Mouse (Mus musculus) hematopoietic stem cell, adult 5-6 weeks (primary cell): Measurements from ENCODE around the gene Qrfpr. TPM values are rescaled to one million over a fixed set of nuclear protein-coding genes. Genes with fewer than 3 reads are reported as not detected.

Source experiments
- ATAC-seq, 2 experiments: fragments of 125-278 bp in 1 of 2; replicated peaks in 1 of 2; 2 replicates each; pipeline ENCODE4 v1.8.0; 2016 to 2017; ENCODE audit warnings: inconsistent platforms in 2 of 2, mild to moderate bottlenecking in 2 of 2, moderate number of reproducible peaks in 2 of 2, low read depth in 1 of 2, moderate TSS enrichment in 1 of 2; ENCODE audit not compliant: low FRiP score in 2 of 2, poor library complexity in 2 of 2, severe bottlenecking in 2 of 2, insufficient read depth in 1 of 2, low TSS enrichment in 1 of 2
- total RNA-seq: library from RNA; stranded (forward); fragments of 172-1452, 232-1000 nt; gene quantifications from 2 replicates; pipeline ENCODE4 v1.2.3, GENCODE M21; 2017

Gene Qrfpr
- total RNA-seq, 1 experiment from 2014 or later: not detected

DNA sequence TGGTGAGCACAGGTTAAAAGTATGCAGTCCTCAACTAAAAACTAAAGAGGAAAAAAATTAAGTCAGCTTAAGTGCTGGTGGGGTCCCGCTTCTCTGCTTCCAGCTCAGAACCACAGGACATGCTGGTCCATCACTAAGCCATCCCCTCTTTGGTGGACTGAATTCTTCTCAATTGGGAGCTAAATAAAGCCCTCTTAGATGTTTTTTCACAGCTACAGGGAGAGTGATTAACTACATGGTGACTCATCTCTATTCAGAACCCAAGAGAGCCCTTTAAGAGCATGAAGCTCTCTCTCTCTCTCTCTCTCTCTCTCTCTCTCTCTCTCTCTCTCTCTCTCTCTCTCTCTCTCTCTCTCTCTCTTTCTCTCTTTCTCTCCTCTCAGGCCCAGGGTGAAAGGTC lies 50.8 kb downstream of the Qrfpr start:
- ATAC-seq: no peak

DNA sequence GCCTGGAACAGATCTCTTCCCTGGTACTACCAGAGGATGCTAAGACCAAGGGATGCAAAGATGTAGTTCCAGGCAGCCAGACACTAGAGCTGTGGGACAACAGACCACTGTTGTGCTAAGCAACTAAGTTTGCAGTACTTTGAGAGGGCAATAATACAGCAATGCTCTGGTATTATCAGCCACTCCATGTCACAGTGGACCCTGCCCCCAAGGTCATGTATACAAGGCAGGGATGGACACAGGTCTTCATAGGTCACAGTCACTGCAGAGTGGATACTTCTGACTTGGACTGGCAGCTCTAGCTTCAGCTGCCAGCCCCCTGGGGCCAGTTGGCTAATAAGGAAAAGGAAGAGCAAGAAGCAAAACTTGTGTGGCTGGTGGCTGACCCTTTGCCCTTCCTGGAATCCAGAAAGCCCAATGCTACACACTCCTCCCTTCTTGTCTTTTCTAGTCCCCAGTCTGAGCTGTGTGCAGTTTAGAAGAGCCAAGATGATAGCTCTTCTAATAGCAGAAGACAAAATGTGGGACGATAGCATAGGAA lies 51.4 kb downstream of the Qrfpr start:
- no peak for ATAC-seq

- ATAC-seq: no peak
These were observed 66.8 kb downstream of the Qrfpr start for GRCm38 (mm10) chr3:36155268-36155667.

DNA sequence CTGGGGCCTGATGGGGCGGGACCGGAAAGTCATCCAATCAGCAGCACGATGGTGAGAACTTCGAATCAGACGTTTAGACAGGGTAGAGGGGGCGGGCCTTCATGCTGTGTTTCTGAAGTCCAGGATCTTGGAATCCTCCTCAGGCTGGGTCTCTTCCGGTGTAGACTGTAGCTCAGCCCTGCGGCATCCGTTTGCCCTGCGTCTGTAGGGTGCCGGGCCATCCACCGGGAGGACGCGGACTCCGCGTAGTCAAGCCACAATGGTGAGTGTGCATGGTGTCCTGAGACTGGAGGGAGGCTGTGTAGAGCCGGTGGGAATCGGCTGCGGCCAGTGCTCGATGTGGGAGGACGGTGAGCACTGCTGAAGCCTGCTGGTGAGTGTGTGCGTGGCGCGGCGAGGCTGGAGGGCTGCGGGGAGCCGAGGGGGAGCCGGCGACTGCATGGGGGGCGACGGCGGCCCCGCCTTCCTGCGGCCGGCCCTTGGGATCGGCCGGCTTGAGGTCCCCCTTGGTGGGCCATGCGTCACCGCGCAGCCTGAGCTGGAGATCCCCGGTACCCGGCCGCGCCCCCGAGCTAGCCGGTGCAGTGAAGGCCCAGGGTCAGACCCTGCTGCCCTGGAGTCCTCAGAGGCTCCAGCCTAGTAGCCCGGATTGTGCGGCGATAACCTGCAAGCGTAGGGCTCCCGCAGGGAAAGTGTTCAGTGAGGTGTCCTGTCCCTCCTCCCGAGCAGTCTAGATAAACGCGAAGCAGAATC lies 71.0 kb downstream of the Qrfpr start, which contains the start of gene D3Ertd254e:
Gene D3Ertd254e, plus strand, starts transcription at position 84 of the 753 bp plus-strand sequence.
- peak; percentile 99 for ATAC-seq

GRCm38 (mm10) chr3:36150537-36150933 lies 71.6 kb downstream of the Qrfpr start:
- no peak for ATAC-seq

DNA sequence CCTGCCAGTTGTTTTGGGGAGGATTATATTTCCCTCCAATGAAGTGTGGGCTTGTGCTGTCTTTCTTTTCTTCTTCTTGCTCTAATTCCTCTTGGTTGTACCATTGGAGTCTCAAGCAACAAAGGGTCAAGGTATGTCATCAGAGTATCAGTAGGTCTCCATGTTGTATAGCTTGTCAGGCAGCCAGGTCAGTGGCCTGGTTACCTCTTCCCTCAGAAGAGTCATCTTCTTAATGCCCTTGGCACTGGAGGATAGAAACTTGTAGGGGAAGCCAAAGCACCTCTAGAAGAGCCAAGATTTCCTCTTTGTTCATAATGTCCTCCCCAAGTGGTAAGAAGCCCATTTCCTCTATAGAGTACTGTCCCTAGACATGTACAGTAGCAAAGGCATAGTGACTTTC lies 83.1 kb downstream of the Qrfpr start:
- no peak for ATAC-seq

DNA sequence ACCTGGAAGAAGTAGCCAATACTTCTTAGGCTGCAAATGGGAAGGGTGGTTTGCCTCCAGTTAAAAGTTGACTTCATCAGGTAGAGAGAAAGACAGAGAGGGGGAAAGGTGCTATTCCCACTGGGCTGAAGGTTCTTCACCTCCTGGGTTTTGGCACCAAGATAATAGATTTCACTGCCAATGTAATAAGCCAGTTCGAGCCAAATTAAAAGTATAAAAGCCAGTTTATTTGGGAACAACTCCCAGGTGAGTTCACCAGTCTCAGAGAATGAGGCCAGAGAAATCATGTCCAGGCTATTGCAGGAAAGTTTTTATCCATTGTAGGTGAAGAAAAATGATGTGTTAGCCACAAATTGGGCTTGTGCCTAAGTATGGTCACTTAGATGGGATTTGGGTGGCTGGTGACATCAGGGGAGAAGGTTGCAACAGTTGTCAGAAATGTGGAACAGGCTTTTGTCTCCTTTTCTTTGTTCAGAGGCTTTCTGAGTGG lies 83.9 kb downstream of the Qrfpr start:
- ATAC-seq: no peak

GRCm38 (mm10) chr3:36137560-36137959 lies 84.6 kb downstream of the Qrfpr start:
- peak; percentile 46 to 56; a peak in 3 of 4 replicates for ATAC-seq

- ATAC-seq: no peak
These were observed 86.0 kb downstream of the Qrfpr start for GRCm38 (mm10) chr3:36136152-36136551.

Other genes starting within 250 kb of the Qrfpr start
- gene Mccc1, start 221.6 kb downstream of the Qrfpr start, total RNA-seq: 6.9 and 18.2 TPM in 2 replicates
- gene Ccdc144b, start 168.8 kb downstream of the Qrfpr start, total RNA-seq: not detected in 2 replicates
- gene Acad9, start 156.3 kb downstream of the Qrfpr start, total RNA-seq: 28.0 and 45.6 TPM in 2 replicates
- 8.4 TPM in 2 replicates for gene D3Ertd254e, start 71.3 kb downstream of the Qrfpr start, total RNA-seq